Mouse (Mus musculus): ENCODE measurements around the gene Prf1. TPM values are rescaled to one million over a fixed set of nuclear protein-coding genes. Genes with fewer than 3 reads are reported as not detected.

Prf1 gene
- polyA plus RNA-seq, 1 experiment = not detected

- Histone ChIP-seq H3K9ac (ENCODE audit: low read depth, poor library complexity, severe bottlenecking) (no peak overlapping the region), H3K27ac (ENCODE audit: insufficient read depth, low read length) (peak overlapping the region; percentile 62; the same call in 1 of the 2 replicates), H3K9me3 (replicated peaks; ENCODE audit: control insufficient read depth, insufficient read depth, low read length, poor library complexity, severe bottlenecking) (no peaks in the 10 kb centered on the region), H3K36me3 (ENCODE audit: control insufficient read depth, insufficient read depth, low read length, poor library complexity, severe bottlenecking) (peaks cover 12% of the 10 kb centered on the region; the same call in 1 of the 2 replicates), H3K27me3 (ENCODE audit: control insufficient read depth, insufficient read depth, low read length, poor library complexity, severe bottlenecking) (no peaks in the 10 kb centered on the region), H3K4me3 (ENCODE audit: low read depth, low read length) (no peak overlapping the region), H3K4me1 (ENCODE audit: control insufficient read depth, insufficient read depth, low read length) (no peaks in the 10 kb centered on the region)
- TF ChIP-seq POLR2A (IDR thresholded peaks at IDR 0.05; ENCODE audit: insufficient read depth, low read length) (no peak), EP300 (IDR thresholded peaks at IDR 0.05; ENCODE audit: insufficient read depth, low read depth, low read length) (0 out of 2 replicates have a peak, but pooled peaks have one; percentile 7)
Observed at GRCm38 (mm10) chr10:61325782-61326328, 28.2 kb downstream of the Prf1 start.

- no peak overlapping the region for H3K27ac ChIP-seq (ENCODE audit: insufficient read depth, low read length)
- no peaks in the 10 kb centered on the region for H3K27me3 ChIP-seq (ENCODE audit: control insufficient read depth, insufficient read depth, low read length, poor library complexity, severe bottlenecking)
- TF ChIP-seq CTCF (IDR thresholded peaks at IDR 0.05; ENCODE audit: low read depth, low read length) (no peak), EP300 (IDR thresholded peaks at IDR 0.05; ENCODE audit: insufficient read depth, low read depth, low read length) (no peak), POLR2A (IDR thresholded peaks at IDR 0.05; ENCODE audit: insufficient read depth, low read length) (no peak)
- H3K9me3 ChIP-seq (replicated peaks; ENCODE audit: control insufficient read depth, insufficient read depth, low read length, poor library complexity, severe bottlenecking) = no peaks in the 10 kb centered on the region
- peaks cover 12% of the 10 kb centered on the region; the same call in 1 of the 2 replicates for H3K36me3 ChIP-seq (ENCODE audit: control insufficient read depth, insufficient read depth, low read length, poor library complexity, severe bottlenecking)
- H3K9ac ChIP-seq (ENCODE audit: low read depth, poor library complexity, severe bottlenecking) = no peak overlapping the region
- no peak overlapping the region for H3K4me3 ChIP-seq (ENCODE audit: low read depth, low read length)
- H3K4me1 ChIP-seq (ENCODE audit: control insufficient read depth, insufficient read depth, low read length) = no peaks in the 10 kb centered on the region
Observed at GRCm38 (mm10) chr10:61327545-61327944, 29.9 kb downstream of the Prf1 start.

- TF ChIP-seq EP300 (IDR thresholded peaks at IDR 0.05; ENCODE audit: insufficient read depth, low read depth, low read length) (no peak), CTCF (IDR thresholded peaks at IDR 0.05; ENCODE audit: low read depth, low read length) (no peak), POLR2A (IDR thresholded peaks at IDR 0.05; ENCODE audit: insufficient read depth, low read length) (no peak)
- H3K9ac ChIP-seq (ENCODE audit: low read depth, poor library complexity, severe bottlenecking) = no peak overlapping the region
- peaks cover 11% of the 10 kb centered on the region for H3K36me3 ChIP-seq (ENCODE audit: control insufficient read depth, insufficient read depth, low read length, poor library complexity, severe bottlenecking)
- H3K4me1 ChIP-seq (ENCODE audit: control insufficient read depth, insufficient read depth, low read length) = no peaks in the 10 kb centered on the region
- no peak overlapping the region for H3K4me3 ChIP-seq (ENCODE audit: low read depth, low read length)
- H3K27me3 ChIP-seq (ENCODE audit: control insufficient read depth, insufficient read depth, low read length, poor library complexity, severe bottlenecking) = no peaks in the 10 kb centered on the region
- no peaks in the 10 kb centered on the region for H3K9me3 ChIP-seq (replicated peaks; ENCODE audit: control insufficient read depth, insufficient read depth, low read length, poor library complexity, severe bottlenecking)
- H3K27ac ChIP-seq (ENCODE audit: insufficient read depth, low read length) = no peak overlapping the region
Observed at GRCm38 (mm10) chr10:61328927-61329326, 31.3 kb downstream of the Prf1 start.

- H3K4me1 ChIP-seq (ENCODE audit: control insufficient read depth, insufficient read depth, low read length) = no peaks in the 10 kb centered on the region
- no peaks in the 10 kb centered on the region for H3K9me3 ChIP-seq (replicated peaks; ENCODE audit: control insufficient read depth, insufficient read depth, low read length, poor library complexity, severe bottlenecking)
- H3K27me3 ChIP-seq (ENCODE audit: control insufficient read depth, insufficient read depth, low read length, poor library complexity, severe bottlenecking) = no peaks in the 10 kb centered on the region
- no peak overlapping the region for H3K4me3 ChIP-seq (ENCODE audit: low read depth, low read length)
- H3K36me3 ChIP-seq (ENCODE audit: control insufficient read depth, insufficient read depth, low read length, poor library complexity, severe bottlenecking) = peaks cover 14% of the 10 kb centered on the region
- no peak overlapping the region for H3K9ac ChIP-seq (ENCODE audit: low read depth, poor library complexity, severe bottlenecking)
- no peak overlapping the region for H3K27ac ChIP-seq (ENCODE audit: insufficient read depth, low read length)
- TF ChIP-seq POLR2A (IDR thresholded peaks at IDR 0.05; ENCODE audit: insufficient read depth, low read length) = no peak
- no peak for TF ChIP-seq CTCF (IDR thresholded peaks at IDR 0.05; ENCODE audit: low read depth, low read length)
- TF ChIP-seq EP300 (IDR thresholded peaks at IDR 0.05; ENCODE audit: insufficient read depth, low read depth, low read length) = no peak
Observed at GRCm38 (mm10) chr10:61331046-61331445, 33.4 kb downstream of the Prf1 start.

GRCm38 (mm10) chr10:61334545-61334944, 36.9 kb downstream of the Prf1 start:
- TF ChIP-seq POLR2A (IDR thresholded peaks at IDR 0.05; ENCODE audit: insufficient read depth, low read length) (no peak), CTCF (IDR thresholded peaks at IDR 0.05; ENCODE audit: low read depth, low read length) (no peak), EP300 (IDR thresholded peaks at IDR 0.05; ENCODE audit: insufficient read depth, low read depth, low read length) (no peak)
- H3K36me3 ChIP-seq (ENCODE audit: control insufficient read depth, insufficient read depth, low read length, poor library complexity, severe bottlenecking) = peaks cover 14% of the 10 kb centered on the region
- H3K27me3 ChIP-seq (ENCODE audit: control insufficient read depth, insufficient read depth, low read length, poor library complexity, severe bottlenecking) = no peaks in the 10 kb centered on the region
- no peak overlapping the region for H3K27ac ChIP-seq (ENCODE audit: insufficient read depth, low read length)
- no peak overlapping the region for H3K4me3 ChIP-seq (ENCODE audit: low read depth, low read length)
- H3K4me1 ChIP-seq (ENCODE audit: control insufficient read depth, insufficient read depth, low read length) = no peaks in the 10 kb centered on the region
- no peaks in the 10 kb centered on the region for H3K9me3 ChIP-seq (replicated peaks; ENCODE audit: control insufficient read depth, insufficient read depth, low read length, poor library complexity, severe bottlenecking)
- H3K9ac ChIP-seq (ENCODE audit: low read depth, poor library complexity, severe bottlenecking) = no peak overlapping the region

- H3K27ac ChIP-seq (ENCODE audit: insufficient read depth, low read length) = no peak overlapping the region
- H3K4me3 ChIP-seq (ENCODE audit: low read depth, low read length) = no peak overlapping the region
- no peaks in the 10 kb centered on the region for H3K9me3 ChIP-seq (replicated peaks; ENCODE audit: control insufficient read depth, insufficient read depth, low read length, poor library complexity, severe bottlenecking)
- H3K27me3 ChIP-seq (ENCODE audit: control insufficient read depth, insufficient read depth, low read length, poor library complexity, severe bottlenecking) = no peaks in the 10 kb centered on the region
- peak overlapping the region; percentile 29 for H3K9ac ChIP-seq (ENCODE audit: low read depth, poor library complexity, severe bottlenecking)
- H3K36me3 ChIP-seq (ENCODE audit: control insufficient read depth, insufficient read depth, low read length, poor library complexity, severe bottlenecking) = peaks cover 14% of the 10 kb centered on the region
- TF ChIP-seq EP300 (IDR thresholded peaks at IDR 0.05; ENCODE audit: insufficient read depth, low read depth, low read length) = no peak
- TF ChIP-seq CTCF (IDR thresholded peaks at IDR 0.05; ENCODE audit: low read depth, low read length) = peak; percentile 44
- no peaks in the 10 kb centered on the region for H3K4me1 ChIP-seq (ENCODE audit: control insufficient read depth, insufficient read depth, low read length)
Observed at GRCm38 (mm10) chr10:61336137-61336536, 38.5 kb downstream of the Prf1 start.
